Mouse (Mus musculus) cortical plate, adult 2 months (tissue): ENCODE data around the gene Cpeb1.

Experiments used
- CTCF ChIP-seq: fragments of 200-500 bp; IDR thresholded peaks from 2 replicates; pipeline ENCODE4 v1.5.1; 2011; ENCODE audit warnings: mild to moderate bottlenecking, control low read depth, low read length; ENCODE audit not compliant: insufficient read depth; ENCODE audit errors: extremely low read depth
- POLR2A ChIP-seq: fragments of 200-500 bp; IDR thresholded peaks from 2 replicates; pipeline ENCODE4 v1.6.1; 2011; ENCODE audit warnings: mild to moderate bottlenecking, low read length, control low read depth; ENCODE audit not compliant: insufficient read depth; ENCODE audit errors: extremely low read depth

GRCm38 (mm10) chr7:81326859-81327258 lies 128.4 kb downstream of the Cpeb1 start:
- TF ChIP-seq POLR2A = no peak
- TF ChIP-seq CTCF = no peak
